Mouse (Mus musculus) urinary bladder, postnatal 14 days (tissue): ENCODE results near the gene Haghl.
"Not testable (repeated sequence)": the region's sequence is repeated elsewhere in the genome, so short reads cannot be mapped to it uniquely, and the experiment has no call there.

Experiments used
- DNase-seq: peaks from one replicate; pipeline ENCODE4 v3.0.0; 2021; ENCODE audit warnings: low spot score

Gene Haghl

GRCm38 (mm10) chr17:25744311-25744710 lies 41.2 kb downstream of the Haghl start:
- no peak for DNase-seq

GRCm38 (mm10) chr17:25743831-25744230 lies 41.6 kb downstream of the Haghl start:
- DNase-seq = no peak

- not testable (repeated sequence) for DNase-seq
Observed at GRCm38 (mm10) chr17:25741471-25741870, 44.0 kb downstream of the Haghl start.

GRCm38 (mm10) chr17:25738861-25739260 lies 46.6 kb downstream of the Haghl start:
- DNase-seq = no peak

GRCm38 (mm10) chr17:25735745-25736144 lies 49.7 kb downstream of the Haghl start, which contains the start of gene Mslnl:
Gene Mslnl (plus strand): TSS chr17:25736042.
- DNase-seq = no peak

GRCm38 (mm10) chr17:25735246-25735645 lies 50.2 kb downstream of the Haghl start:
- DNase-seq = no peak

GRCm38 (mm10) chr17:25732082-25732481 lies 53.4 kb downstream of the Haghl start:
- DNase-seq = peak; percentile 85
